In genomic region chr7:79837247-79837646, GRCm38 (mm10) we compare ENCODE assay signal across 34 mouse cellular contexts. TPM values are rescaled to one million over a fixed set of nuclear protein-coding genes. Genes with fewer than 3 reads are reported as not detected.
DNase-seq lines count a peak whose midpoint lies in the region; ATAC-seq lines count a peak whose summit lies in the region.
"Had no signal": no experiment of that assay in that cellular context is flagged by ENCODE, and none has a peak within 500 bp of the region (broad histone marks: within the 10 kb centered on the region; RNA-seq: fewer than 3 reads in every experiment).

No protein-coding gene starts in this region.

- no peaks in the 10 kb centered on the region for H3K27me3 ChIP-seq in neural tube, embryonic 11.5 days (ENCODE audit: control insufficient read depth, insufficient read depth, low read length)
- no peaks in the 10 kb centered on the region for H3K27me3 ChIP-seq in neural tube, embryonic 15.5 days (replicated peaks)
- H3K27me3 ChIP-seq in midbrain, embryonic 10.5 days (ENCODE audit: low read depth, poor library complexity, severe bottlenecking) = no peaks in the 10 kb centered on the region
- H3K27me3 ChIP-seq: forebrain, embryonic 13.5 days; heart, embryonic 12.5 days; limb, embryonic 12.5 days; liver, embryonic 12.5 days; midbrain, embryonic 12.5 days had no signal

- H3K27ac ChIP-seq in neural tube, embryonic 11.5 days (ENCODE audit: low read depth, low read length) = no peak overlapping the region
- H3K27ac ChIP-seq in neural tube, embryonic 15.5 days (replicated peaks) = no peak overlapping the region
- H3K27ac ChIP-seq in midbrain, embryonic 10.5 days (replicated peaks) = no peak overlapping the region
- H3K27ac ChIP-seq: forebrain, embryonic 13.5 days; hindbrain, embryonic 14.5 days; limb, embryonic 12.5 days; liver, embryonic 12.5 days; midbrain, embryonic 12.5 days; stomach, postnatal 0 days had no signal

- no peaks in the 10 kb centered on the region for H3K9me3 ChIP-seq in neural tube, embryonic 11.5 days (ENCODE audit: control insufficient read depth, low read length)
- H3K9me3 ChIP-seq in neural tube, embryonic 15.5 days (replicated peaks) = no peaks in the 10 kb centered on the region
- H3K9me3 ChIP-seq in midbrain, embryonic 10.5 days (replicated peaks) = no peaks in the 10 kb centered on the region
- H3K9me3 ChIP-seq: forebrain, embryonic 13.5 days; heart, embryonic 12.5 days; limb, embryonic 12.5 days; liver, embryonic 12.5 days; midbrain, embryonic 12.5 days had no signal

- peak; percentile 4 for DNase-seq in neural tube, embryonic 11.5 days (ENCODE audit: low spot score)
- peak; percentile 78 to 87 for DNase-seq in kidney, adult 8-10 months
- DNase-seq in kidney, postnatal 10 days = peak; percentile 66
- no peak for DNase-seq in thymus, postnatal 25 days
- no peak for DNase-seq in midbrain, embryonic 10.5 days (ENCODE audit: low spot score)
- DNase-seq: adrenal gland, postnatal 25 days; cerebellum, adult 8-10 months; cerebellum, postnatal 25 days; gastrocnemius, postnatal 25 days; heart, adult 18-20 months; heart, postnatal 4 days; layer of hippocampus, adult 9-11 months; liver, postnatal 0 days; lung, postnatal 36 days; retina, postnatal 1 day; right cerebral cortex, postnatal 25 days; spleen, adult 18-20 months; thymus, adult 18-20 months; thymus, postnatal 36 days had no signal

- H3K4me3 ChIP-seq in neural tube, embryonic 11.5 days (ENCODE audit: low read depth, low read length) = no peak overlapping the region
- no peak overlapping the region for H3K4me3 ChIP-seq in neural tube, embryonic 15.5 days (replicated peaks)
- no peak overlapping the region for H3K4me3 ChIP-seq in midbrain, embryonic 10.5 days
- H3K4me3 ChIP-seq: forebrain, embryonic 13.5 days; heart, embryonic 12.5 days; limb, embryonic 12.5 days; liver, embryonic 12.5 days; midbrain, embryonic 12.5 days; myocyte had no signal

- no peaks in the 10 kb centered on the region for H3K4me1 ChIP-seq in neural tube, embryonic 11.5 days (ENCODE audit: control insufficient read depth, insufficient read depth, low read length)
- H3K4me1 ChIP-seq in neural tube, embryonic 15.5 days = no peaks in the 10 kb centered on the region
- no peaks in the 10 kb centered on the region for H3K4me1 ChIP-seq in midbrain, embryonic 10.5 days
- H3K4me1 ChIP-seq: forebrain, embryonic 13.5 days; heart, embryonic 12.5 days; liver, embryonic 12.5 days; midbrain, embryonic 12.5 days had no signal

- WGBS in neural tube, embryonic 11.5 days = 82% methylated on average over 2 of the region's 2 CpGs
- WGBS in neural tube, embryonic 15.5 days = 77% methylated on average over 2 of the region's 2 CpGs
- 73% methylated on average over 2 of the region's 2 CpGs for WGBS in midbrain, embryonic 10.5 days

- no peak overlapping the region for H3K4me2 ChIP-seq in neural tube, embryonic 11.5 days (ENCODE audit: low read depth)
- H3K4me2 ChIP-seq in neural tube, embryonic 15.5 days = no peak overlapping the region
- H3K4me2 ChIP-seq: forebrain, embryonic 13.5 days; heart, embryonic 12.5 days; hindbrain, embryonic 14.5 days; limb, embryonic 12.5 days; liver, embryonic 12.5 days; midbrain, embryonic 12.5 days had no signal

- ATAC-seq in neural tube, embryonic 11.5 days (ENCODE audit: insufficient read depth, low FRiP score, low TSS enrichment) = no peak
- ATAC-seq in neural tube, embryonic 15.5 days (ENCODE audit: low FRiP score) = no peak
- ATAC-seq in frontal cortex, adult (ENCODE audit: low TSS enrichment) = no peak
- ATAC-seq: CD4-positive, CD25-positive, alpha-beta regulatory T cell, adult 4 months; forebrain, embryonic 13.5 days; liver, embryonic 12.5 days; liver, postnatal 0 days had no signal

- no peak overlapping the region for H3K9ac ChIP-seq in neural tube, embryonic 11.5 days (ENCODE audit: low read length)
- no peak overlapping the region for H3K9ac ChIP-seq in neural tube, embryonic 15.5 days (replicated peaks)
- H3K9ac ChIP-seq: forebrain, embryonic 13.5 days; heart, embryonic 12.5 days; hindbrain, embryonic 14.5 days; limb, embryonic 12.5 days; liver, embryonic 12.5 days; liver, postnatal 0 days; midbrain, embryonic 12.5 days had no signal

- no peaks in the 10 kb centered on the region for H3K36me3 ChIP-seq in neural tube, embryonic 11.5 days (ENCODE audit: control insufficient read depth, insufficient read depth, low read length)
- no peaks in the 10 kb centered on the region for H3K36me3 ChIP-seq in neural tube, embryonic 15.5 days
- no peaks in the 10 kb centered on the region for H3K36me3 ChIP-seq in midbrain, embryonic 10.5 days
- H3K36me3 ChIP-seq: heart, embryonic 12.5 days; liver, embryonic 12.5 days; midbrain, embryonic 12.5 days had no signal

RNA-seq across cellular contexts. Expression of gene Anpep, which starts 23.6 kb away (rescaled TPM):
- polyA plus RNA-seq in neural tube, embryonic 11.5 days (2014; fragmentation: Nextera tagmentation; extraction: Ambion mirVana) = 7.1 and 7.9 TPM in 2 replicates
- 6.2 and 10.4 TPM in 2 replicates for polyA plus RNA-seq in neural tube, embryonic 15.5 days (2015; fragmentation: Nextera tagmentation; extraction: Ambion mirVana)
- polyA plus RNA-seq in midbrain, embryonic 10.5 days (2016; fragmentation: Nextera tagmentation; extraction: Ambion mirVana) = 3.9 and 5.5 TPM in 2 replicates

RNA-seq across cellular contexts. Expression of gene Mesp2, which starts 26.7 kb away (rescaled TPM):
- polyA plus RNA-seq in neural tube, embryonic 11.5 days (2014; fragmentation: Nextera tagmentation; extraction: Ambion mirVana) = 0.20 and 0.76 TPM in 2 replicates
- 1.2 and 1.6 TPM in 2 replicates for polyA plus RNA-seq in neural tube, embryonic 15.5 days (2015; fragmentation: Nextera tagmentation; extraction: Ambion mirVana)
- 0.53 and 0.61 TPM in 2 replicates for polyA plus RNA-seq in midbrain, embryonic 10.5 days (2016; fragmentation: Nextera tagmentation; extraction: Ambion mirVana)
- polyA plus RNA-seq: embryonic facial prominence, embryonic 11.5 days; myocyte had no signal

RNA-seq across cellular contexts. Expression of gene Mesp1, which starts 43.7 kb away (rescaled TPM):
- not detected in 2 replicates for polyA plus RNA-seq in neural tube, embryonic 11.5 days (2014; fragmentation: Nextera tagmentation; extraction: Ambion mirVana)
- not detected in 2 replicates for polyA plus RNA-seq in neural tube, embryonic 15.5 days (2015; fragmentation: Nextera tagmentation; extraction: Ambion mirVana)
- 0.12 TPM in 1 of 2 replicates, not detected in the other for polyA plus RNA-seq in midbrain, embryonic 10.5 days (2016; fragmentation: Nextera tagmentation; extraction: Ambion mirVana)
- polyA plus RNA-seq: CD4-positive, CD25-positive, alpha-beta regulatory T cell, adult 4 months; forebrain, embryonic 13.5 days; heart, embryonic 12.5 days; heart, postnatal 0 days; hindbrain, embryonic 14.5 days; limb, embryonic 12.5 days; liver, embryonic 12.5 days; liver, postnatal 0 days; lung, embryonic 16.5 days; midbrain, embryonic 12.5 days; myocyte; neural tube, embryonic 14.5 days; stomach, postnatal 0 days had no signal

Comparison
In these comparisons a context has a peak if more than half of its experiments do, and no peak if none do; other contexts are left out.
1. DNase-seq: peak in neural tube, embryonic 11.5 days (single experiment), kidney, adult 8-10 months (2 of 2) and kidney, postnatal 10 days (single experiment); none in thymus, postnatal 25 days (single experiment) and midbrain, embryonic 10.5 days (single experiment).